Mouse (Mus musculus): Measurements from ENCODE around the gene Smim27.

- TF ChIP-seq CTCF (IDR thresholded peaks at IDR 0.05; ENCODE audit: low read depth, low read length) (no peak), GATA2 (IDR thresholded peaks at IDR 0.05; ENCODE audit: borderline replicate concordance, low read depth, low read length) (no peak)
Observed at GRCm38 (mm10) chr4:40268204-40268813, 1.1 kb upstream of the Smim27 start.
